Mouse (Mus musculus) heart, embryonic 11.5 days (tissue): Measurements from ENCODE around the gene Fank1. TPM values are rescaled to one million over a fixed set of nuclear protein-coding genes. Genes with fewer than 3 reads are reported as not detected.

ENCODE experiments used
- ATAC-seq: fragments of 200-750 bp; cut with Nextera tagmentation; replicated peaks from 2 replicates; pipeline ENCODE4 v1.8.0; 2017; ENCODE audit warnings: moderate library complexity; ENCODE audit not compliant: insufficient number of reproducible peaks, low FRiP score, low TSS enrichment
- H3K27ac ChIP-seq: fragments of 300-500 bp; sonication (generic); 2 replicates; pipeline ENCODE4 v1.5.1; 2014; ENCODE audit warnings: mild to moderate bottlenecking, low read depth, low read length
- H3K27me3 ChIP-seq: fragments of 300-500 bp; sonication (generic); 2 replicates; pipeline ENCODE4 v1.6.1; 2014; ENCODE audit warnings: mild to moderate bottlenecking, low read length, mixed read lengths; ENCODE audit not compliant: control insufficient read depth, insufficient read depth
- H3K36me3 ChIP-seq: fragments of 300-500 bp; sonication (generic); 2 replicates; pipeline ENCODE4 v1.6.1; 2014; ENCODE audit warnings: mild to moderate bottlenecking, low read length, moderate library complexity, mixed read lengths; ENCODE audit not compliant: control insufficient read depth, insufficient read depth
- H3K4me1 ChIP-seq: fragments of 300-500 bp; sonication (generic); 2 replicates; pipeline ENCODE4 v1.6.1; 2014; ENCODE audit warnings: low read length; ENCODE audit not compliant: control insufficient read depth, insufficient read depth
- H3K4me2 ChIP-seq: fragments of 300-500 bp; sonication (generic); 2 replicates; pipeline ENCODE4 v1.6.1; 2014; ENCODE audit warnings: mild to moderate bottlenecking, moderate library complexity
- H3K4me3 ChIP-seq: fragments of 300-500 bp; sonication (generic); 2 replicates; pipeline ENCODE4 v1.5.1; 2014; ENCODE audit warnings: low read depth, low read length
- H3K9ac ChIP-seq: fragments of 300-500 bp; sonication (generic); 2 replicates; pipeline ENCODE4 v1.6.1; 2014; ENCODE audit warnings: mild to moderate bottlenecking, low read depth, low read length, moderate library complexity
- H3K9me3 ChIP-seq: fragments of 300-500 bp; sonication (generic); replicated peaks from 2 replicates; pipeline ENCODE4 v1.6.1; 2016; ENCODE audit warnings: low read length; ENCODE audit not compliant: control insufficient read depth
- WGBS: fragments of 180-500 bp; shearing (Covaris S2); extraction: QIAGEN DNeasy Blood & Tissue Kit; methylation state at CpG from one replicate; pipeline ENCODE4 v1.1.7; 2014; ENCODE audit not compliant: insufficient replicate concordance; 5-methylcytosine and 5-hydroxymethylcytosine counted together
- polyA plus RNA-seq: library from polyadenylated mRNA; unstranded; fragments of >200 nt; fragmentation: Nextera tagmentation; extraction: Ambion mirVana; gene quantifications from 2 replicates; pipeline ENCODE4 v1.2.1, GENCODE M21; 2014

Gene Fank1
- 0.10 TPM in 1 of 2 replicates, not detected in the other for polyA plus RNA-seq

DNA sequence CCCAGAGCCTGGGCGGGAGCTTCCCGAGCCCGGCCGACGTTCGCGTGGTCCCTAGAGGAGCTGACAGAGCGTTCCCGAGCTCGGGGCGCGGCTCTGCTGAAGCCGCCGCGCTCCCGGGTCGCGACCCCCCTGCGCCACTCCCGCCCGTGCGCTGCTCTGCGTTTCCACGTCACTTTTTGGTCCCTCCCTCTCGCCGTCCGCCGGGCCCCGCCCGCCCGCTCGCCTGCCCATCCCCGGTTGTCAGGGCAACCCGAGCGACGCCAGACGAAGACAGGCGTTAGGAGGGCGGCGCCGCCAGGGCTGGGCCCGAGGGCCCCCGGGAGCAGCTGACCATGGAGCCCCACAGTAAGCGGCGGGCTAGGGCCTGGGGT is at the start of gene Fank1:
Gene Fank1 (plus strand): TSS at position 236 of the 371 bp plus-strand sequence.
- Histone ChIP-seq H3K27ac (peak within 1 kb of the TSS; percentile 57; the same call in 1 of the 2 replicates), H3K27me3 (no peaks in the 10 kb centered on the region), H3K9ac (peak within 1 kb of the TSS; percentile 86), H3K4me1 (peaks cover 5% of the 10 kb centered on the region; the same call in 1 of the 2 replicates), H3K4me3 (peak within 1 kb of the TSS; percentile 91), H3K9me3 (no peaks in the 10 kb centered on the region), H3K36me3 (no peaks in the 10 kb centered on the region), H3K4me2 (peak within 1 kb of the TSS; percentile 94)
- peak; percentile 96 for ATAC-seq
- WGBS, result 1% methylated on average over 44 of the region's 45 CpGs

DNA sequence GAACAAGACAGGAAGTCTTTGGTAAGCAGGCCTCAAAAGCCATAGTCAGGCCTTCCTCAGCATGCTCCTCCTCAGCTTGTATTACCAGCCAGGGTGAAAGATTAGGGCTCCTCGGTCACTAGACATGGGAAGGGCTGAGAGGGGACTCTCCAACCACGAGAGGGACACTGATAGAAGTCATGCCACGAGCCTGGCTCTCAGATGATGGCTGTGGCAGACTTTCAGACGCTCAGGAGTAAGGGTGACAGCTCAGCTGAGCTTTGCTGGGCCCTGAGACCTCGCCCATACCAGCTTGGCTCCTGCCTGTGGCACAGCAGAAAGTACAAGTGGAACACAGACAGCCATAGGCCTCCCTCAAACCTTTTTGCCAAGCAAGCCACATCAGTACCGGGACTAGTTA is 49.6 kb upstream of the Fank1 start:
- WGBS, result 54% methylated on average over 6 of the region's 6 CpGs
- H3K27ac ChIP-seq, result no peak overlapping the region
- H3K4me3 ChIP-seq, result no peak overlapping the region
- no peaks in the 10 kb centered on the region for H3K27me3 ChIP-seq
- peaks cover 23% of the 10 kb centered on the region for H3K4me1 ChIP-seq
- H3K36me3 ChIP-seq, result peaks cover 9% of the 10 kb centered on the region; the same call in 1 of the 2 replicates
- ATAC-seq, result no peak
- no peak overlapping the region for H3K9ac ChIP-seq
- no peak overlapping the region for H3K4me2 ChIP-seq
- H3K9me3 ChIP-seq, result no peaks in the 10 kb centered on the region

DNA sequence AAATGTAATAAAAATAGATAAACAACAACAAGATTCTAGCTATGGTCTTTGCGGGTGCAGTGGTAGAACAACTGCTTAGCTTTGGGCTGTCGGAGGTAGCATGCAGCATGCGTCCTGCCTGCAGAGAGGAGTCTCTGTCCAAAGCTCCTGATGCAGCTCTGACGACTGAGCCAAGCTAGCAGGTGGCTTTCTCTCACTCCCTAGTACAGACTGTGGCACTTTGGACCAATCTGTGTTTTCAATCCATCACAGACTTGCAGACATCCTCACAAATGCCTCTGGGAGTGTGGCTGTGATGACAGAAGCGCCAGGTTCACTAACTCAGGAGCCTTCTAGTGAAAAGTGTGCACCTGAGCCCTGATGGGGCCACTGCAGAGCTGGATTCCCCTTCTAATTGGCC is 47.3 kb upstream of the Fank1 start:
- H3K4me2 ChIP-seq, result no peak overlapping the region
- peaks cover 2% of the 10 kb centered on the region; the same call in 1 of the 2 replicates for H3K36me3 ChIP-seq
- no peak overlapping the region for H3K9ac ChIP-seq
- no peak overlapping the region; the same call in 1 of the 2 replicates for H3K27ac ChIP-seq
- peaks cover 30% of the 10 kb centered on the region for H3K4me1 ChIP-seq
- H3K27me3 ChIP-seq, result no peaks in the 10 kb centered on the region
- no peak for ATAC-seq
- no peak overlapping the region for H3K4me3 ChIP-seq
- no peaks in the 10 kb centered on the region for H3K9me3 ChIP-seq
- 69% methylated on average over 5 of the region's 5 CpGs for WGBS

DNA sequence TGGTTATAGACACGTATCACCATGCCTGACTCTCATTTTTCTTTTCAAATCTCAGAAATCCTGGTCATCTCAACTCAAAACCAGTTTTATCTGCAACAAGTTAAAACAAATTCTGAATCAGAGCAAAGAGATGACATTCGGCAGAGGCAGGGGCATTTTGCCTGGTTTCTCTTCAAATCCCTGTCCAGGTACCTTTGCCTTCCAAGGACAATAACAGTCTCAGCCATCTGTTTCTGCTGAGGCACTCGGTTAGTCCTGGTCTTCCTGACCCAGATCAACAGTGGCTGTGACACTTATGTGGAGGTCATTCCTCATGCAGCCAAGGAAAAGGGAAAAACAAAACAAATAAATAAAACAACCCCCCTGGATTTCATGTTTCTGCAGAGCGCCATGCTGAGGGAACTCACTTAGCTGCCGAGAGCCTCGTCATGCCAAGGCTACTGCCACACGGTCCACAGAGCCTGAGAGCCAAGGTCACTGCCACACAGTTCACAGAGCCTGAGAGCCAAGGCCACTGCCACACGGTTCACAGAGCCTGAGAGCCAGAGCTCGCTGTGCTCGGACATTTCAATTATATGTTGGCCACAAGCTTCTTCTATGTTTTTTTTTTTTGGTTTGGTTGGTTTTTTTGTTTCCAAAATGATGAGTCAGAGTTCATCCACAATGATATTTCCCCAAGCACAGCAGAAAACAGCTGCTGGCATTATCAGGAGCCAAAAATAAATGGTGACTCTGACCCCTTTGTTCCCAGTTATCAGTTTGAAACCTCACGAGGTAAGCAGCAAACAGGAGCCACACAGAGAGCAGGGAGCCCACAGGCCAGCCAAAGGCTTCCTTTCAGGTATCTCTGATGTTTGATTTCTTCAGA is 46.1 kb upstream of the Fank1 start:
- Histone ChIP-seq H3K4me1 (peaks cover 30% of the 10 kb centered on the region), H3K9ac (peak overlapping the region; percentile 54; the same call in 1 of the 2 replicates), H3K9me3 (no peaks in the 10 kb centered on the region), H3K4me2 (peak overlapping the region; percentile 11; the same call in 1 of the 2 replicates), H3K27me3 (no peaks in the 10 kb centered on the region), H3K36me3 (no peaks in the 10 kb centered on the region), H3K4me3 (no peak overlapping the region), H3K27ac (peak overlapping the region; percentile 41)
- WGBS, result 56% methylated on average over 11 of the region's 11 CpGs
- ATAC-seq, result no peak

DNA sequence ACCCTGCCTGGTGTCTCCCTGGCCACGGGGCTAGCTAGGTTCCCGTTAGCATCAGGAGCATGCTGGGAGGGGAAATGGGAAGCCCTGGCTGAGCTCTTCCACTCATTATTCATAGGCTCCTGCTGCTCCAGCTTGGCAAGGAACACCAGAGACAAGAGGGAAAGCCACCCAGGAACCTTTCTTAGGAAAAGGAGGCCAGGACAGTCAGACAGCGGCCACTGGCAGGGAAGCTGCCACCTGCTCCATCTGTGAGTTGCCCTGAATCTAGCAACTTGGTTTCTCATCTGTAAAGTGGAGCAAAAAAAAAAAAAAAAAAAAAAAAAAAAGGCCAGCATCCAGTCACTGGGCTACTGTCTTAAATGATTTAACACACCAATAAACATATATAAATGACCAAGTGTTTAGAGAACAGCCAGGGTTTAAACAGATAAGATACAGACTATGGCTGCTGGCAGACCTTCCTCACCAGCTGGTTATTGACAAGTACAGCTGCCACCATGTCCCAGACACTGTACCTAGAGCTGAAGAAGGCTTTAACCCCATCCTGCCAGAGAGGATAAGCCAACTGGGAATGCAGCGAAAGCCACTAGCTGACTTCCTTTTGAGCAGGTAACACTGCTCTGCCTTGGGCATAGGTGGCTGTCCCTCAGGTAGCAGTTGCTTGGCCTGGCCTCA is 44.6 kb upstream of the Fank1 start:
- Histone ChIP-seq H3K4me1 (peaks cover 26% of the 10 kb centered on the region), H3K4me2 (no peak overlapping the region), H3K9ac (no peak overlapping the region)

DNA sequence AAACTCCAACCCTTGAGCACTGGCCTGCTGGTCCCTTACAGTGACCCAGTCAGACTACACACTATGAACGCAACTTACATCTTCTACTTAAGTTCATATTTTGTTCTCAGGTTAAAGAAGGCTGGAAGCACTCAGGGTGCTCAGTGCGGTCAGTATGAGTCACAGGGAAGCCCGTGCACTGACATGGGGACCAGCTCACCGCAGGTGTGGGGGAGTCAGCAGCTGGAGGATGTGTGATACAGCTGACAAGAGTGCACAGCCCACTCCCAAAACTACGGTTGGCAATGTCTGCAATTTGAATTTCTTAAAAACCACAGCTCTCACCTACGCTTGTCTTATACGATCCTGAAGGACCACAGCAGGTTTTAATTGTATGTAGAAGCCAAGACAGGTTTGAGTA is 36.1 kb upstream of the Fank1 start:
- H3K36me3 ChIP-seq, result peaks cover 5% of the 10 kb centered on the region; the same call in 1 of the 2 replicates
- no peak overlapping the region for H3K9ac ChIP-seq
- 84% methylated on average over 7 of the region's 7 CpGs for WGBS
- H3K9me3 ChIP-seq, result no peaks in the 10 kb centered on the region
- H3K27me3 ChIP-seq, result no peaks in the 10 kb centered on the region
- H3K4me2 ChIP-seq, result no peak overlapping the region
- H3K4me3 ChIP-seq, result no peak overlapping the region
- no peak overlapping the region for H3K27ac ChIP-seq
- ATAC-seq, result no peak
- peaks cover 18% of the 10 kb centered on the region for H3K4me1 ChIP-seq

More for the DNA sequence above, 44.6 kb upstream of the Fank1 start:
- H3K36me3 ChIP-seq, result no peaks in the 10 kb centered on the region
- WGBS, result 58% methylated on average over 4 of the region's 4 CpGs
- H3K27ac ChIP-seq, result peak overlapping the region; percentile 41; the same call in 1 of the 2 replicates
- H3K27me3 ChIP-seq, result no peaks in the 10 kb centered on the region
- no peak overlapping the region for H3K4me3 ChIP-seq
- ATAC-seq, result no peak
- H3K9me3 ChIP-seq, result no peaks in the 10 kb centered on the region

DNA sequence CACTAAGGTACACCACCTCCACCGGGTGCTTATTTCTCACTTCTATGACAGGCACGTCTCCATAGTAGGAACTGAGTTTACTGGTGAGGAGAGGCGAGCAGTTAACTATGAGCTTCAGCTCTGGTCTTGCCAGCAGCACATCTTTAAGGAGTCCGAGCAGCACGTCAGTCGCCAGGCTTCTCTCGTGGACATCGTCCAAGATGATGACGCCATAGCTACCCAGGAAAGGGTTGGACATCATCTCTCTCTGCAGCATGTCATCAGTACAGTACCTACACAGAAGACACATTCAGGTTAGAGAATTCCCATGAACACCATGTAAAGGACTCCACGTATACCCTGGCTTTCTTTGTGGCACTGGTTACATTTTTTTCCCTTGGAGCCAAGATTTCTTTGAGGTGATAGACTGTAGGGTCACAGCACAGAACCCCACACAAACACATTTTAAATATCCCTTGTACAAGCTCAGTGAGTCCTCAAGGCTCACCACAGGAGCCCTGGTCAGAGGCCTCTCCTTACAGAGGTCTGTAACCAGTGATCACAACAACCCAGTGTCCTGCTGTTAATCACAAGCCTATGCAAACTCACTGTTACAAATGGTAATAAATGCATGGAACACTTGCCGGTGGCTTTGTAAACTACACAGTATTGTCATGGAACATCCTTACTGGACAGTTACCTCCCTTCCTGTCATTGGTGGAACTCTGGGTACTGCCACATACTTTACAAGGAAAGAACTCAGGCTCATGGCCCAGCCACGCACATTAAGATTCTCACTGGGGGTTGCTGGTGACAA is 33.9 kb upstream of the Fank1 start:
- no peaks in the 10 kb centered on the region for H3K27me3 ChIP-seq
- 89% methylated on average over 12 of the region's 12 CpGs for WGBS
- no peak for ATAC-seq

DNA sequence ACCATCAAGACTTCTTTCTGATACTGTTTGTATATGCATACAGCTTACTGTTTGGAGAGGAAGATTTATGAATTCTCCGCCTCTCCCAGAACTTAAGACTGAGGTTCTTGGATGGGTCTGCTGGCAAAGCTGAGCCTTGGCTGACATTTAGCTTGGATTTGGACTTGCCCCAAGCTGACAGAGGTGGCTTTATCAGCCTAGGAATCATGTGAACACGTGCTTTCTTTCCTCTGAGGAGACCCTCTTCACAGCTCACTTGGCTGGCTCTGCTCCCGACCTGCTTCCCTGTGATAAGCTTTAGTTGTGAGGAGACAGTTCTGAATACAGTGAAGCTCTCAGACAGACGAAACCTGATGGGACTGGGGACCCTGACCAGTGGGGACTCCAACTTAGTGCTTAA is 33.0 kb upstream of the Fank1 start:
- Histone ChIP-seq H3K9ac (no peak overlapping the region), H3K36me3 (peaks cover 5% of the 10 kb centered on the region; the same call in 1 of the 2 replicates), H3K4me1 (peaks cover 26% of the 10 kb centered on the region), H3K9me3 (no peaks in the 10 kb centered on the region), H3K27ac (peak overlapping the region; percentile 80; the same call in 1 of the 2 replicates), H3K4me2 (no peak overlapping the region), H3K4me3 (no peak overlapping the region), H3K27me3 (no peaks in the 10 kb centered on the region)
- WGBS, result 34% methylated on average over 4 of the region's 4 CpGs
- ATAC-seq, result no peak

More for the DNA sequence above, 33.9 kb upstream of the Fank1 start:
- no peak overlapping the region for H3K4me2 ChIP-seq
- H3K36me3 ChIP-seq, result peaks cover 5% of the 10 kb centered on the region; the same call in 1 of the 2 replicates
- H3K4me1 ChIP-seq, result peaks cover 23% of the 10 kb centered on the region
- H3K9me3 ChIP-seq, result no peaks in the 10 kb centered on the region
- no peak overlapping the region for H3K27ac ChIP-seq
- no peak overlapping the region for H3K4me3 ChIP-seq
- H3K9ac ChIP-seq, result no peak overlapping the region
